Mouse (Mus musculus): ENCODE results near the gene Gm10160.

Gene Gm10160

DNA sequence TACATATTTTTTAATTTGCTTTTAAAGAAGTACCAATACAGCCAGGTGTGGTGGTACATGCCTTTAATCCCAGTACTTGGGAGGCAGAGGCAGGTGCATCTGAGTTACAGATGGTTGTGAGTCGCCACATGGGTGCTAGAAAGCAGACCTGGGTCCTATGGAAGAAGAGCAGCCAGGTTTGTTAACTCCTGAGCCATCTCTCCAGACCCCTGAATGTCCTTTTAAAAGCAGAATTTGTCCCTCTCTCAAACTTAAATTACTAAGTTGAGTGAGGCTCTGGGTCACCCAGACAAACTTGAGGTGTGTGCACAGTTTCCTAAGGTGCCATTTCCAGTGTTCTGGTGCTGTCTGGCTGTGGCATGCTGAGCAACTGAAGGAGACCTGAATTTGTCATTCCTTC is at the start of gene Gm10160:
Gene Gm10160, minus strand, starts transcription at position 101 of the 400 bp plus-strand sequence.
- DNase-seq (ENCODE audit: low read depth in 2 of 2, low spot score in 2 of 2) = no peak

DNA sequence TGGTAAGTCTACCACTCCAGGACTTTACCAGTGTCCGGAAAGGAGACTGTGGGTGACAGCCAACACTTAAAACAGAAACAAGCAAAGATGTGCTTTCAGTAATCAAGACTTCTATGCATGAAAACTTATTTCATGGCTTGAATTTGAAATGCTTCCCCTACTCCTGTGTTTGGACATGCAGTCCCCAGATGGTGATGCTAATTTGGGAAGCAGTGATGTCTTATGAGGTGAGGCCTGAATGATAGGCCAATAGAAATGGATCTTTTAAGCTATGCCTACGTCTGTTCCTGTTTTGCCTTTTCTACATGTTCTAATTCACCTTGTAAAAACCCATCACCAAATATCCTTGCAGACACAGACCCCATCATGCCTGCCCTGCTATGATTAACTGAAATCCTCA is 49.3 kb upstream of the Gm10160 start:
- DNase-seq (ENCODE audit: low read depth in 2 of 2, low spot score in 2 of 2) = no peak

DNA sequence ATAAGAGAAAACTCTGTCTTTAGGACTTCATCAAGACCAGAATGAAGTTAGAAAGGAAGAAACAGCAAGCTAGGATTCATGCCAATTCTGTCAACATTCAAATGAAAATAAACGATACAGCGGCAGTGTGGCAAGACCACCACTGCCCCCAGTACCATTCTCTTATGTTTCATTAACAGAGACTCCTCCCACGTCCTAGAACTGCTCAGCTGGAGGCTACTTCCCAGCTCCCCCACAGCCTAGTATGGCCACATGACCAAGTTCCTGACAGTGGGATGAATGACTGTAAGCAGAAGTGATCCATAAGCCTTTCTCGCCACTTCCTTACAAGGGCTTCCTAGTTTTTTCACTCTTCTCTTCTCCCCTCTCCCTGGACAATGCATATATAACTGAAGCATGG is 48.5 kb upstream of the Gm10160 start:
- no peak for DNase-seq (ENCODE audit: low read depth in 2 of 2, low spot score in 2 of 2)

DNA sequence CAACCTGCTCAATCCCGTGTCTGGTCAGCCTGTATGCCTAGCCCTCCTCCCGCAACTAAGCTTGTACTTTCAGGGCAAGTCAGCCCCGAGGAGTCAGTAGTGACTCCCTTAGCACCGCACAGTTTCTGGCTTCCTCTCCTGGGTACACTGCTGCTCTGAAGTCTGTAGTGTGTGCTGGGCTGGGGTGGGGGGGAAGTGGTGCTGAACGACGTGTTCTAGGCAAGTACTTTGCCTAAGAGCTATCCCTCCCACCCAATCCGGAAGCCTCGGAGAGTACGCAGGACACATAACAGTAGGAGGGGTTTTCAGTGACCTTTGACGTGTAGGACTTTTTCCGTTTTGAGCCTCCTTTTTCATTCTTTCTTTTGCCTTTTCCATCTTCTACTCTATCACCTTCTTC is 43.8 kb upstream of the Gm10160 start:
- DNase-seq (ENCODE audit: low read depth in 2 of 2, low spot score in 2 of 2) = no peak

DNA sequence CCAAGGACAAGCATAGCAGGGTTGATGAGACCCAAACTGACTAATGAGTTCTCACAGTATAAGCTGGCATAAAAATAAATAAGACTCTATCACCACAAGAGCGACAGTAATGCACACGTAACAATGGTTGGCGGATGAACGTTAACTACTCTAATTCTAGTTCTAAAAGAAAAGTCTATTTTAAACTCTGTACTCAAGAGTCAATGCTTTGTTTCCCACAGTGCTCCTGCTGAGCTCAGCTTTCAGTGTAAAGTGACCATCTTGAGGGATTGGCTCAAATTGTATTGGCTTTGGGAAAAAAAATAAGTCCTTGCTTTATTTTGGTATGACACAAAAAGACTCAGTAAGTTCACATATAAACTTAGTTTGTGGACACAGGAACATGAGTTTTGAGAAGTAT is 29.5 kb upstream of the Gm10160 start:
- DNase-seq (ENCODE audit: low read depth in 2 of 2, low spot score in 2 of 2) = no peak

DNA sequence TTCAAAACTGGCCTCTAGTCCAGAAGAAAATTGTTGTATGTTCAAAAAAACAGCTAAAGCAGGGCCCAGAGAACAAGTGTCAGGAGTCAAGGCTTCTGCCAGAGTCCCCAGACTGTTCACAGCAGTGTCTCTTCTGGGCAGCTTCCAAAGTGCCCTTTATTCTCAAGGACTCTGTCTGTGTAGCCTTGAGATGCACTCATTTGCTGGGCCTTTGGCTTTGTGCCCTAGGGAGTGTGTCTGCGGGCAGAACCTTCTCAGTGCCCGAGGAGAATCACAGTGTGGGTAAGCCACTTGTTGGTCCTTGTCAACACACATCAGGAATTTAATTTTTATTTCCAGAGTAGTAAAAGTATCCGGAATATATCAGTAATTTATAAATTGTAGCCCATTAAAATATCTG is 26.0 kb upstream of the Gm10160 start:
- DNase-seq (ENCODE audit: low read depth in 2 of 2, low spot score in 2 of 2) = no peak

DNA sequence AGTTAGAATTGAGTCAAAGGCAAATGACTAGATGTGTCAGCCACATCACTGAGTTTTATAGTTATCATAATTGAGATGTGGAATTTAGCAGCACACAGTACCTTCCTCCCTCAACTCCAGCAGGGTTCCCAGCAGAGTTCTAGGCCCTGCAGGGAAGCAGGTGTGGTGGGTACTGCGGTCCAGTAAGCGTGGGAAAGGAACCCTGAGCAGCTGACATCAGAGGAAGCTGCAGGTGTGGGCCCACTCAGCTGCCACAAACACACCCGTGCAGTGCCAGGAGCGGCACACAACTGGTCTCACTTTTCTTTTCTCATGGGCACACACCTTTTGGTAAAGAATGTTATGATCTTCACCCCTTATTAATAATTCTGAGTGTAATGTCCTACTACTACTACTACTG is 25.2 kb upstream of the Gm10160 start:
- no peak for DNase-seq (ENCODE audit: low read depth in 2 of 2, low spot score in 2 of 2)

DNA sequence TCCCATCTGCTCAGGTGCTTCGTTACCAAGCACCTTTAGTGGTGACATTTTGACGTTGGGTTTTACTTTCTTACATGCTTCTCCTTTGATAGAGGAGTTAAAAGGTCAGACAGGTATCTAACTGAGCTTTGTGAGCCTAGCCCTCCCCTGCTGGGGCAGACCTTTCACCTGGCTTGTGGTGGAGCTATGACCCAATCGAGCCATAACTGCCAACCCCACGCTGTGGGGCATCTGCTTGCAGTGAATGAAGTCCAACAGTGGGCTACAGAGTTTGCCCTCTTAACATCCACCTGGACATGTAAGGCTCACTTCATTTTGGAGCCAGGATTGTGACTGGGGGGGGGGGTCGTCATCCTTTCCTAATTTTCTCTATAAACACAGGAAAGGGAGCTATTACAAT is 24.7 kb upstream of the Gm10160 start:
- DNase-seq (ENCODE audit: low read depth in 2 of 2, low spot score in 2 of 2) = no peak

DNA sequence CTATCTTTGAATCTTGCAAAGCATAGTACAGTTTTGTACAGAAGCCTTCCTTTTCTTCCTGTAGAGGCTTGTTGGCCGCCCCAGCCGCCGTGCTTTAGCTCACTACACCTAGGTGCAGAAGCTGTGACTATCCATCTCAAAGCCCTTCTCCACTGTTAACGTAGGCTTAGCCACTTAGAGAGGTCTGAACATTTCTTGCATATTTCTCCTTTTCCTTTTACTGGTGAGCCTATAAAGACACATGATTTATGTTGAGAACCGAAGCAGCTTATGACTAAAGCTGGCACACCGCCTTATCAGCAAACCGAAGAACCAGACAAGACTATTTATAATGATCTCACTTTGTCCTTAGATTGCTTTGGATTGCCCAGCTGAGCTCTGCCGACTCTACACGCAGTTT is 19.8 kb upstream of the Gm10160 start:
- DNase-seq (ENCODE audit: low read depth in 2 of 2, low spot score in 2 of 2) = no peak

DNA sequence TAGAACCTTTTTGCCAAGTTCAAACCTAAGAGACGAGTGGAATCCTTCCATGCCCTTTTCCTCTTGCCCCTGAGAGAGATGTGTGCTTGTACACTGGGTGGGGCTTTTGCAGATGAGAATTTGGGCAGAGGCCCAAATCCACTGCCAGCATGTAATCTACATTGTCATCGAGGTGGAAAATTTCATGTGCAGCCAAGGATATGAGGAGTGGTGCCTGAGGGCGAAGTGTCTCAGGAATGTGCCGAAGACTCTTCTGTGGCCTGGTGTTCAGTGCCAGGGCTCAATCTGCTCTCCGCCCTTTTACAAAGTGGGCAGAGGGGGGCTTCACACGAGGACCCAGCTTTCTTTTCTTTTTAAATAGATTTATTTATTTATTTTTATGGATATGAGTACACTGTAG is 19.0 kb upstream of the Gm10160 start:
- DNase-seq (ENCODE audit: low read depth in 2 of 2, low spot score in 2 of 2) = no peak

DNA sequence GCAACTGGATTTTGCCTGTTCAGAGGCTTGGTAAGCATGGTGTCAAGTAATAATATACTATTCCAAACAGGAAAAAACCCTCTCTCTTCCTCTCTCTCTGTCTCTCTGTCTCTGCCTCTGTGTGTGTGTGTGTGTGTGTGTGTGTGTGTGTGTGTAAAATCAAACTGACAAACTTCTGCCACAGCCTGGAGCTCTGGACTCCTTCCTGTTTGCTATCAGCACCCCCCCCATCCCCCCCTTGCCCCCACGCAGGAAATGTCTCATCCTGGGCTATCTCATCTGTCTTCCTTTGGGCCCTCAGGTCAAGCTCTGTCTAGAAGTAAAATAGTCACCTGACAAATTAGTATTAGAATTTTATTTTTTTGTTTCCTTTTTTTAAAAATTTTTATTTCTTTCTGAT is 18.2 kb upstream of the Gm10160 start:
- DNase-seq (ENCODE audit: low read depth in 2 of 2, low spot score in 2 of 2) = no peak

DNA sequence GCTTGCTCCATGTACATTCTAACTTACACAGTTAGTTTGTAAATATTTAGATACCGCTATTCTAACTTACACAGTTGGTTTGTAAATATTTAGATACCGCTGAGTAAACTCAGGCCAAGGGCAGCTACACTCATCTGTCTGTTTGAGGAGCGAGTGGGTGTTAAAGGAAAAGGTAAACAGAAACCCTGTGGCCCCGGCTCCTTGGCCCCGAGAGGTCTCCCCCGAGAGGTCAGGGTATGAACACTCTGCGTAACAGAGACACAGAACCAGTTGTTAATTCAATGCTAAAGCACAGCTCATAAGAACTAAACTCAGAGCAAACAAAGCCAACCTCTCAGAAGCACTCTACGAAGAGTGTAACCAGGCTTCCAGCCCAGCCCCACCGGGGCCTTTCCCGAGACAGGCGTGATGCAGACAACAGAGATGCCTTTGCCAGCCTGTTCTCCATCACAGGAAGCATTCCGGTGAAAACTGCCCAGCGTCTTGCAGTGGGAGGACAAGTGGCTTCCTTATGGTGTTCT is 17.0 kb upstream of the Gm10160 start:
- DNase-seq (ENCODE audit: low read depth in 2 of 2, low spot score in 2 of 2) = no peak

DNA sequence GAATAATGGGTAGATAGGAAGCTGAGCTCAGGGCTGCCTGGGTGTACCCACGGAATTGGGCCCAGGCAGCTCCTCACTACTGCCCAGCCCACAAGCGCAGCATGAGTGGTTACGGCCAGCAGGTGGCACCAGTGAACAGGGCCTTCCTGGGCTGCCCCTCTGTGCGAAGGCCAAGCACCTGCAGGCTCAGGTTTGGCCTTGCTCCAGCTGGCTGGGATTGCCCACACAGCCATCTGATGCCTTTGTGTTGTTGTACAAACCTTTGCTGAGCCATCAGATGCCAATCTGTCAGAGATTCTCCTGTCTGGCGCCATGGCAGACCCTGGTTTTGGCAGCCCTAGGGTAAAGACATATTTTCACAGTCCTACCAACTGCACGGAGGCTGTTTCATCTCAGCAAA is 12.6 kb upstream of the Gm10160 start:
- peak; percentile 59 to 71 for DNase-seq (ENCODE audit: low read depth in 2 of 2, low spot score in 2 of 2)

DNA sequence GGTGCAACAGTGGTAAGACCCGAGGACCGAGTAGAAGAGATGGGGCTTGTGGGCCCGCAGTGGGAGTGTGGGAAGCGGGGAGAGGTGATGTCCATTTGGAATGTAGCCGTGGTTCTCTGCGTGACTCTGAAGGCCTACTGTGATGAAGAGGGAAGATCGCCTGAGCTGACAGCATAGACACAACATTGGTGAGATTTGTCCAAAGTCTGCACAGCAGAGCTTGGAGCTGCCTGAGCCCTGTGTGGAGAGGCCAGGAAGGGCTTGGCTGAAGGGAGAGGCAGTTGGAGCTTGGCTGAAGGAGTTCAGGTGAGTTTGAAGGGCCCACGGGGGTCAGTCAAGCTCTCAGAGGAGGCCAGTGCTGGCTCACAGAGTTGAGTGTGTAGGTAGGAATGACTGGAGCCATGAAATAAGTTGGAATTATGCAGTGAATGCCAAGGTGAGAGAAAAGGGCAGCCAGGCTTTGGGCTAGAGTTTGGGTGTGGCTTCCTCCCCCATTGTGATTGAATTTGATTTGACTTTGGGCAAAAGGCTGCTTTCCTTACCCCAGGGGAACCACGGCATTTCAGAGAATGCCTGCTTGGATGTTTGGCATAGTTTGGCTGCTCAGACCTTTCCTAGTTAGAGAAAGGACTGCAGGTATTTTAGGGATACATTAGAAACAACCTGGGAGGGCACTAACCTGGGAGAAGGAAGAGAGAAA is 11.8 kb upstream of the Gm10160 start:
- DNase-seq (ENCODE audit: low read depth in 2 of 2, low spot score in 2 of 2) = no peak

DNA sequence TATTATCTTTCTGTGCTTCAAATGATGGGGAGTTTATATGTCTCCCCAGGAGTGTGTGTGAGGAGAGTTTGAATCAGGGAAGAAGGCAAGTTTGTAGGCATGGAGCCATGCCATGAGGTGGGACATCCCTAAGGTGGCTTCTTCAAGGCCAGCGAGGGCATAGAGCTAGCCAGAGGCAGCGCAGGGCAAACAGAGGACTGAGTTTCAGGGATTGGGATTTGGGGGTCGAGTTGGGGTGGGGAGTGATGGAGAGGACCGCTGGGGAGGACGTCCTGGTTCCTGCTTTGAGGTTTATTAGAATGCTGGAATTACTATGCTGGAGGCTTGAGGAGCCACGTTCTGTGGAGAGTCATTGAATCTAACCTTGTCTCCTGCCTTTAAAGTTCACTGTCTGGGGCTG is 10.3 kb upstream of the Gm10160 start:
- DNase-seq (ENCODE audit: low read depth in 2 of 2, low spot score in 2 of 2) = no peak

DNA sequence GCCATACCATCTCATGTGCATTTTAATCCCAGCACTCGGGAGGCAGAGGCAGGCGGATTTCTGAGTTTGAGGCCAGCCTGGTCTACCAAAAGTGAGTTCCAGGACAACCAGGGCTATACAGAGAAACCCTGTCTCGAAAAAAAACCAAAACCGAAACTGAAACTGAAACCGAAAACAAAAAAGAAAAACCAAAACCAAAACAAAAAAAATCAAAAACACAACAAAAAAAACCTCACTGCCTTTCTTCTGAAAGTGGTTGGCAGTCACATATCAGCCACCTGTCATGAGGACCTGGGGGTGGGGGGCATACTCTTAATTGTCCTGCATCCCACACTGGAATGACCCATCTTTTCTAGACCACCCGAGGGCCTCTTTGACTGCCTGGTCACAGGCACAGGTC is 9.0 kb upstream of the Gm10160 start:
- no peak for DNase-seq (ENCODE audit: low read depth in 2 of 2, low spot score in 2 of 2)

DNA sequence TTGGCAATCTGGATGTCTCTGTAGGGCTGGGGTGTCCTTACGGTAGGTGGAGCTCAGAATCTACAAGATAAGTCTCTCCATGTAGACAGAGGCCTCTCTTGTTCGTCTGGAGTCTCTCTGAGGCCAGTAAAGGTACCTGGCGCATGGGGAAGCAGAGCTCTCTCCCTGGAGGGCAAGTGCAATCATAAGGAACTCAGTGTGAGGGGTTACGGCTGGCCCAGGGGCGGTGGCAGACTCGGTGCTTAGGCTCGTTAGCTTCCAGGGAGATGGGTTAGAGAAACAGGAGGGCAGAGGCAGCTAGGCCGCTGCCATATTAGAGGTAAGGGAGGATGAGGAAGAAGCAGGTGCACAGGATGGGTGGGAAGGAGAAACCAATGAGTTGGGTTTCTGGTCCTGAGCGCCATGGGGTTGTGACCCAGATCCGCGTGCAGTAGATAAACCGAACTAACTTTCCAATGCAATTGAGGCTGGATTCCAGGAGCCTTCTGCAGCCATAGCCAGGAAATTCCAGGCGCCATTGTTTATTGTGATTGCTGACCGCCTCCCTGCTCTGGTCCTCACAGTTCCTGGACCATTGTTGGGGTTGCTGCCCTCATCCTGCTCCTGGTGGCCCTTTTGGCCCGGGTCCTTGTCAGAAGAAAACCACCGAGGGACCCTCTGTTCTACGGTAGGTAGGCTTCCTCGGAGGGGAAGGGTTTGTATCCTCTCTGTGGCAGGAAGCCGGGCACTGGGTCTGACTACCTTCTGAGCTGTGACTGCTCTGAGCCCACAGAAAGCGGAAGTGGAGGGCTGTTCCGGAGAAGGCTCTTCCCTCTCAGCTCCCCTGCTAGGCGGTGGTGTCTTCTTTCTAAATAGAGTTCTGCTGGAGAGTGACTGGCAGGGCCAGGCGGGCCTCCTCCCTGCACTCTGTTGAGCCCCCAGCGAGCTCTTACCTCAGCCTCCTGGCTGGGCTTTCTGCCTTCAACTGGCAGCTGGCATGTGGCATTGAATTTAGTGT is 7.3 kb upstream of the Gm10160 start:
- peak; percentile 60 to 68 for DNase-seq (ENCODE audit: low read depth in 2 of 2, low spot score in 2 of 2)

DNA sequence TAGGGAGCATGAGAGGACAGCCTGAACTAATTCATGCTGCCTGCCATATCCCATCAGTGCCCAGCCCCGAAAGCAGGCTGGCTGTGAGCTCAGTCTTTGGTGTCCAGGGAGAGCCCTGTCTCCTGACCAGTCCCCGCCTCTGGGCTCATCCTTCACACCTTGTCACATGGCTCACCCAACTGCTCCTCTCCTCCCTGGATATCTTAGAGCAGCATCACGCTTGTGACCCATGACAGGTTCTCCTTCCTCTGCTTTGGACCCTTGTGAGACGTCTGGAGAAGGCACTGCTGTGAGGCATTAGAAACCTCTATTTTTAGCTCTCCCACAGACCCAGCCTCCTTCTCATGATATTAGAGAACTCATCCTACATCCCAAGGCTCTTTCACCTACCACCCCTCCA is 6.3 kb upstream of the Gm10160 start:
- DNase-seq (ENCODE audit: low read depth in 2 of 2, low spot score in 2 of 2) = no peak

DNA sequence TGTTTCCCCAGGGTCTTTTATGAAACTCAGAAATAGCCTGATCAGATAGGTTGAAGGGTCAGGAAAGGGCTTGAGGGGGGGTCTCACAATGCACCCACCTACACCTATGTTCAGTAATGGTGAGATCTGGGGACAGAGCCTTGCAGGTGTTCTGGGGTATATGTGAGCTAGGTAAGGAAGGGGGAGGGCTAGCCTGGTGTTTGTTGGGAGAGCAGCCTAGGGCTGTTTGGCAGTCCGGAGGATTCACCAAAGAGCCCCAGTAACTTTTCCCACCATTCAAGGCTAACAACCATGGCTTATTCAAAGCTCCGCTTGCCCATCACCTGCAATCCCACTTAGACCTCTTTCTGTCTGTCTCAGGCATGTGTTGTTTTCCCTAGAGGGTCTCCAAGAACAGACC is 5.9 kb upstream of the Gm10160 start:
- no peak for DNase-seq (ENCODE audit: low read depth in 2 of 2, low spot score in 2 of 2)

DNA sequence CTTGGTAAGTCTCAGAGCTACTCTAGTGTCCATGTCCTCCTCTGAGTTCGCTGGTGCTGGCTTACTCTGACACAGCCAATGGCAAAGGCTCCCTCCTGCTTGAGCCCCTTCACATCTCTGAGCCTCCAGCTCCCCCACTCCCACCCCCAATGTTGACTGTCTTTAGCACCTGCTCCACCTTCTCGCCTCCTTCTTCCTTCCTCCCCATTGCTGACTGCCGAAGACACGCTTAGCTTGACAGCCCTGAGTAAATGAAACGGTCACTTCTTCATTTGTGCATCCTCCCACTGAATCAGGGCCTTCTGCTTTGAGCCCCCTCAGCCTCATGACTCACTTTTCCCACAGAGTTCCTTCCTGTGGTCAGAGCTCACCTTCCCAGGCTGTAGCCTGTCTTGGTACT is 5.4 kb upstream of the Gm10160 start:
- no peak for DNase-seq (ENCODE audit: low read depth in 2 of 2, low spot score in 2 of 2)

DNA sequence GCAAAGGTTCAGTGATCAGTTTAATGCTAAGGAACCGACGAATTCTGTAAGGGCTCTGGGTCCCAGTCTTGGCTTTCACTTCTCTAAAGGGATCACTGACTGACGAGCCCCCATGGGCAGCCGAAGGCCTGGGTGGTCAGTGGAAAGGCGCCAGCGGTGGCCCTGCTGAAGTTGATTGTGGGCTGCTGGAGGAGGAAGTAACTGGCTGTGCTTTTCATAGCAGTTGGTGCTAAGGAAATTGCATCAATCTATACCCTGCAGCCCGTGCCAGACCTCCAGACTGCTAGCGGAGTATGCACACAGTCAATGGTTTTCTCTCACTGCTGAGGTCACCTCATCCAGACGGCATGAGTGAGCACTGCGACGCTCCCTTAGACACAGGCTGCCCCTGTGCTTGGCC is 4.5 kb upstream of the Gm10160 start:
- no peak for DNase-seq (ENCODE audit: low read depth in 2 of 2, low spot score in 2 of 2)
